Mouse (Mus musculus): ENCODE data around the gene Olfr266.

- TF ChIP-seq GATA2 (IDR thresholded peaks at IDR 0.05; ENCODE audit: borderline replicate concordance, low read depth, low read length) (no peak), CTCF (IDR thresholded peaks at IDR 0.05; ENCODE audit: low read depth, low read length) (no peak), TAL1 (conservative IDR thresholded peaks at IDR 0.05; ENCODE audit: low read depth, low read length) (no peak), POLR2AphosphoS5 (IDR thresholded peaks at IDR 0.05; ENCODE audit: insufficient replicate concordance, low read depth, low read length) (no peak), GATA1 (IDR thresholded peaks at IDR 0.05; ENCODE audit: borderline replicate concordance, low read length) (no peak)
Measured at GRCm38 (mm10) chr3:106872893-106873292, 46.8 kb upstream of the Olfr266 start.
